Mouse (Mus musculus): Measurements from ENCODE around the gene Atl3. TPM values are rescaled to one million over a fixed set of nuclear protein-coding genes. Genes with fewer than 3 reads are reported as not detected.

Gene Atl3
- polyA plus RNA-seq, 1 experiment from 2014 or later: 9.2 TPM

GRCm38 (mm10) chr19:7551550-7552300 is 57.9 kb downstream of the Atl3 start:
- Histone ChIP-seq H3K27ac (ENCODE audit: low read length) (peak overlapping the region; percentile 30), H3K36me3 (ENCODE audit: control insufficient read depth, insufficient read depth) (no peaks in the 10 kb centered on the region), H3K4me1 (ENCODE audit: control insufficient read depth, insufficient read depth, low read length) (peaks cover 14% of the 10 kb centered on the region), H3K4me3 (ENCODE audit: low read length) (no peak overlapping the region), H3K9me3 (replicated peaks; ENCODE audit: control insufficient read depth, low read length) (no peaks in the 10 kb centered on the region), H3K4me2 (ENCODE audit: low read depth, low read length) (no peak overlapping the region), H3K9ac (ENCODE audit: low read length) (no peak overlapping the region), H3K27me3 (ENCODE audit: control insufficient read depth, insufficient read depth, low read length) (no peaks in the 10 kb centered on the region)
- WGBS: 37% methylated on average over 4 of the region's 4 CpGs
- peak; percentile 68; the same call in 1 of the 2 replicates for ATAC-seq (replicated peaks; ENCODE audit: extremely low read depth, insufficient read depth, low FRiP score)

DNA sequence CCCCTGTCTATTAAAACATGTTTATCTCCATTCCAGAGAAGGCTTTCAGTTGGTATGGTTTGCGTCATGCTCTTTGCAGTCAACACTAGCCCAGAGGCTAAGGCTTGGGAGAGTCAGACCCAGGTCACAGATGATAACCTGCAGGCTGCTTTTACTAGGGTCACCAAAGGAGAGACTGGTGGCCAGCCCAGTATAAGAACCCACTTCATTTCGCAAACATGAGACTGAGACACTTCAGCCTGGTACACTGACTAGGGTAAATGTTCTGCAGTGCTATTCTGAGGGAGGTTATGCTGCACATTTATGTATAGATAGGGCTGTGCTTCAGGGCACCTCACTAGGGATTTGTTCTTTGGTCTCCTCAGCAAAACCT is 58.4 kb downstream of the Atl3 start:
- ATAC-seq (replicated peaks; ENCODE audit: extremely low read depth, insufficient read depth, low FRiP score): peak; percentile 15; the same call in 1 of the 2 replicates
- H3K27me3 ChIP-seq (ENCODE audit: control insufficient read depth, insufficient read depth, low read length): no peaks in the 10 kb centered on the region
- no peak overlapping the region for H3K9ac ChIP-seq (ENCODE audit: low read length)
- no peaks in the 10 kb centered on the region for H3K36me3 ChIP-seq (ENCODE audit: control insufficient read depth, insufficient read depth)
- H3K4me1 ChIP-seq (ENCODE audit: control insufficient read depth, insufficient read depth, low read length): peaks cover 14% of the 10 kb centered on the region
- peak overlapping the region; percentile 30 for H3K27ac ChIP-seq (ENCODE audit: low read length)
- no peaks in the 10 kb centered on the region for H3K9me3 ChIP-seq (replicated peaks; ENCODE audit: control insufficient read depth, low read length)
- 23% methylated on average over 2 of the region's 2 CpGs for WGBS
- no peak overlapping the region for H3K4me2 ChIP-seq (ENCODE audit: low read depth, low read length)
- H3K4me3 ChIP-seq (ENCODE audit: low read length): no peak overlapping the region

GRCm38 (mm10) chr19:7553441-7553840 is 59.6 kb downstream of the Atl3 start:
- H3K9me3 ChIP-seq (replicated peaks; ENCODE audit: control insufficient read depth, low read length): no peaks in the 10 kb centered on the region
- H3K36me3 ChIP-seq (ENCODE audit: control insufficient read depth, insufficient read depth): no peaks in the 10 kb centered on the region
- no peak overlapping the region for H3K27ac ChIP-seq (ENCODE audit: low read length)
- ATAC-seq (replicated peaks; ENCODE audit: extremely low read depth, insufficient read depth, low FRiP score): no peak
- H3K27me3 ChIP-seq (ENCODE audit: control insufficient read depth, insufficient read depth, low read length): no peaks in the 10 kb centered on the region
- H3K4me2 ChIP-seq (ENCODE audit: low read depth, low read length): no peak overlapping the region
- peaks cover 14% of the 10 kb centered on the region for H3K4me1 ChIP-seq (ENCODE audit: control insufficient read depth, insufficient read depth, low read length)
- no peak overlapping the region for H3K4me3 ChIP-seq (ENCODE audit: low read length)
- H3K9ac ChIP-seq (ENCODE audit: low read length): no peak overlapping the region

DNA sequence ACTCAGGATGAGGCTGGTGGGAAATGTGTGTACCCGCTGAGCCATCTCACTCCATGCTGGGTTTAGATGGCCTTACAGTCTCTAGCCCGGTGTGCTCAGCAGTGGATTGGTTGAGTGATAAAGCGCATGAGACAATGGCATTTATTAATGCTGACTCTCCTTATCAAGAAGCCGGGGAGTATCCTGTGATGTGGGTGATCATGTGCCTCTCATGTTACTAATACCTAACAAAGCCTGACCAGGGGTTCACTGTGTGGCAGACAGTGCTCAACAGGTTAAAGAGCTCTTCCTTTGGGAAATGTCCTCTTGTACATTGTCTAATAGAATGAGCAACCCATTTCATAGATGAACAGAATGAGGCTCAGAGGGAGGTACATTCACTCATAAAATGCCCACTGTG is 61.0 kb downstream of the Atl3 start:
- H3K27ac ChIP-seq (ENCODE audit: low read length): no peak overlapping the region
- no peaks in the 10 kb centered on the region for H3K9me3 ChIP-seq (replicated peaks; ENCODE audit: control insufficient read depth, low read length)
- WGBS: 73% methylated on average over 4 of the region's 4 CpGs
- peaks cover 17% of the 10 kb centered on the region for H3K4me1 ChIP-seq (ENCODE audit: control insufficient read depth, insufficient read depth, low read length)
- no peak overlapping the region for H3K4me3 ChIP-seq (ENCODE audit: low read length)
- H3K4me2 ChIP-seq (ENCODE audit: low read depth, low read length): no peak overlapping the region
- H3K27me3 ChIP-seq (ENCODE audit: control insufficient read depth, insufficient read depth, low read length): no peaks in the 10 kb centered on the region
- no peaks in the 10 kb centered on the region for H3K36me3 ChIP-seq (ENCODE audit: control insufficient read depth, insufficient read depth)
- no peak for ATAC-seq (replicated peaks; ENCODE audit: extremely low read depth, insufficient read depth, low FRiP score)
- no peak overlapping the region for H3K9ac ChIP-seq (ENCODE audit: low read length)

GRCm38 (mm10) chr19:7556641-7557040 is 62.8 kb downstream of the Atl3 start:
- Histone ChIP-seq H3K27ac (ENCODE audit: low read length) (no peak overlapping the region), H3K4me1 (ENCODE audit: control insufficient read depth, insufficient read depth, low read length) (peaks cover 15% of the 10 kb centered on the region), H3K9me3 (replicated peaks; ENCODE audit: control insufficient read depth, low read length) (no peaks in the 10 kb centered on the region), H3K36me3 (ENCODE audit: control insufficient read depth, insufficient read depth) (no peaks in the 10 kb centered on the region), H3K4me2 (ENCODE audit: low read depth, low read length) (no peak overlapping the region), H3K9ac (ENCODE audit: low read length) (no peak overlapping the region), H3K27me3 (ENCODE audit: control insufficient read depth, insufficient read depth, low read length) (no peaks in the 10 kb centered on the region), H3K4me3 (ENCODE audit: low read length) (no peak overlapping the region)
- WGBS: 89% methylated on average over 1 of the region's 1 CpGs
- ATAC-seq (replicated peaks; ENCODE audit: extremely low read depth, insufficient read depth, low FRiP score): no peak

DNA sequence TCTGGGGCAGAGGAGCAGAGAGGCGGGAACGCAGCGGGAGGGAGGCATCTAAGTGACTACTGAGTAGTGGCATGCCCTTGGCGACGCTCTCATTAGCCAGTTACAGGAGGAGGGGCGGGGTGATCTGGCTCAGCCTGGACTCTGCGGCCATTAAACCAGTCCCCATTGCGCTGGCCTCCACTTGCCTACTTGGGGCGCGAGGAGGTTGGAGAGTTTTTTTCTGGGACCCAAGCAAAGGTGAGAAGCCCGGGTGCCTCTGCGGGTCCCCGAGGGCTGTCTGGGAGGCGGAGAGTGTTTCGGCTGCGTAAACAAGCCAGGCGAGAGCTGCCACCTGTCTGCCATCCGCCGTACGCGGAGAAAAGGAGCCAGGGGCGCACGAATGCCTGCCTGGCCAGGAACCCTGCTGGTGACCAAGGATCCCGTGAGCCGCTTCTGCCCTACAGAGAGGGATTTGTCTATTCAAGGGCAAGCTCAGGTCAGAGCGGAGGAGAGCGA is 63.5 kb downstream of the Atl3 start, which contains the start of gene Pla2g16:
Pla2g16 (plus strand) TSS at position 132 of the 495 bp plus-strand sequence.
- ATAC-seq (replicated peaks; ENCODE audit: extremely low read depth, insufficient read depth, low FRiP score): peak; percentile 93
- peak within 1 kb of the TSS; percentile 73 for H3K9ac ChIP-seq (ENCODE audit: low read length)
- peak within 1 kb of the TSS; percentile 81 for H3K27ac ChIP-seq (ENCODE audit: low read length)
- H3K4me2 ChIP-seq (ENCODE audit: low read depth, low read length): peak within 1 kb of the TSS; percentile 67
- H3K4me3 ChIP-seq (ENCODE audit: low read length): peak within 1 kb of the TSS; percentile 67
- H3K9me3 ChIP-seq (replicated peaks; ENCODE audit: control insufficient read depth, low read length): no peaks in the 10 kb centered on the region
- no peaks in the 10 kb centered on the region for H3K27me3 ChIP-seq (ENCODE audit: control insufficient read depth, insufficient read depth, low read length)
- WGBS: under 1% methylated on average over 27 of the region's 27 CpGs
- H3K4me1 ChIP-seq (ENCODE audit: control insufficient read depth, insufficient read depth, low read length): peaks cover 10% of the 10 kb centered on the region
- no peaks in the 10 kb centered on the region for H3K36me3 ChIP-seq (ENCODE audit: control insufficient read depth, insufficient read depth)

DNA sequence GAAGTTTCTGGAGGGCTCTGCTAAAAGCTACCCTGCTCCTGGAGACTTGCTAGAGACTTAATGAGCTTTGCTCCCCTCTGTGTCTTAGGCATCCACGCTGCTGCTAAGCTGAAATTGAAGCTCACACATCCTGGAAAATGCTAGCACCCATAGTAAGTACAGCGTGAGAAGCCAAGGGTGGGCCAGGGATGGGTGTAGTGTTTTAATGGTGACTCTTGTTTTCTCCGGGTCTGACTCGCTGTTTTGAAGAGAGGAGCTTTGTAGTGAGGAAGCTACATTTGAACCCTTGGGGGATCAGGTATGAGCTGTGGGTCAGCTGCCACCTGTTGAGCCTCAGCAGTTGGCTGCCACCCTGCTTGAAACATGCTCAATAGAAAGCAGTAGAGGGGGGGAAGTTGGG is 64.0 kb downstream of the Atl3 start:
- 4% methylated on average over 4 of the region's 4 CpGs for WGBS
- Histone ChIP-seq H3K4me1 (ENCODE audit: control insufficient read depth, insufficient read depth, low read length) (peaks cover 5% of the 10 kb centered on the region; the same call in 1 of the 2 replicates), H3K36me3 (ENCODE audit: control insufficient read depth, insufficient read depth) (no peaks in the 10 kb centered on the region), H3K4me2 (ENCODE audit: low read depth, low read length) (peak overlapping the region; percentile 67), H3K9ac (ENCODE audit: low read length) (peak overlapping the region; percentile 73), H3K9me3 (replicated peaks; ENCODE audit: control insufficient read depth, low read length) (no peaks in the 10 kb centered on the region), H3K27me3 (ENCODE audit: control insufficient read depth, insufficient read depth, low read length) (no peaks in the 10 kb centered on the region), H3K4me3 (ENCODE audit: low read length) (peak overlapping the region; percentile 67), H3K27ac (ENCODE audit: low read length) (peak overlapping the region; percentile 81)
- no peak; the same call in 1 of the 2 replicates for ATAC-seq (replicated peaks; ENCODE audit: extremely low read depth, insufficient read depth, low FRiP score)

- Histone ChIP-seq H3K27me3 (ENCODE audit: control insufficient read depth, insufficient read depth, low read length) (no peaks in the 10 kb centered on the region), H3K9me3 (replicated peaks; ENCODE audit: control insufficient read depth, low read length) (no peaks in the 10 kb centered on the region), H3K27ac (ENCODE audit: low read length) (no peak overlapping the region), H3K4me3 (ENCODE audit: low read length) (peak overlapping the region; percentile 67), H3K4me1 (ENCODE audit: control insufficient read depth, insufficient read depth, low read length) (peaks cover 3% of the 10 kb centered on the region; the same call in 1 of the 2 replicates), H3K36me3 (ENCODE audit: control insufficient read depth, insufficient read depth) (no peaks in the 10 kb centered on the region), H3K9ac (ENCODE audit: low read length) (peak overlapping the region; percentile 73), H3K4me2 (ENCODE audit: low read depth, low read length) (peak overlapping the region; percentile 67)
- 66% methylated on average over 4 of the region's 4 CpGs for WGBS
- no peak for ATAC-seq (replicated peaks; ENCODE audit: extremely low read depth, insufficient read depth, low FRiP score)
These were observed 64.8 kb downstream of the Atl3 start for GRCm38 (mm10) chr19:7558675-7559074.

DNA sequence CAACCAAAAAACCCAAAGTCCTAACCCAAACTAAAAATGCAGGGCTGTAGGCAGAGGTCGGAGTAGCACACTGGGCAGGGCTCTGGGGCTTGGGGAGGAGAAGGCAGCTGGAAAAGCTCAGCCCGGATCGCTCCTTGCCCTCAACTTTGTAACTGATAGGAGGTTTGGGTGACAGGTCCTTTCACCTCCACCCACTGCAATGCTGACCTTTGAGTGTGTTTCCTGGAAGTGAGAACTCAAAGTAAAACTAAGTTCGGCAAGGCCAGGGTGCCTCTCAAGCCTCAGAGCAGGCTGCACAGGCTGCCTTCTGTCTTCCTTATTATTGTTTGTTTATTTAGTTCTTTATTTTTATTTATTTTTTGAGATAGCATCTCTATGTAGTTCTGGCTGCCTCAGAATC is 66.1 kb downstream of the Atl3 start:
- no peak for ATAC-seq (replicated peaks; ENCODE audit: extremely low read depth, insufficient read depth, low FRiP score)
- WGBS: 48% methylated on average over 4 of the region's 4 CpGs
- H3K9me3 ChIP-seq (replicated peaks; ENCODE audit: control insufficient read depth, low read length): no peaks in the 10 kb centered on the region
- H3K27ac ChIP-seq (ENCODE audit: low read length): no peak overlapping the region
- H3K9ac ChIP-seq (ENCODE audit: low read length): no peak overlapping the region
- no peak overlapping the region for H3K4me3 ChIP-seq (ENCODE audit: low read length)
- no peak overlapping the region for H3K4me2 ChIP-seq (ENCODE audit: low read depth, low read length)
- no peaks in the 10 kb centered on the region for H3K27me3 ChIP-seq (ENCODE audit: control insufficient read depth, insufficient read depth, low read length)
- H3K36me3 ChIP-seq (ENCODE audit: control insufficient read depth, insufficient read depth): no peaks in the 10 kb centered on the region
- H3K4me1 ChIP-seq (ENCODE audit: control insufficient read depth, insufficient read depth, low read length): peaks cover 3% of the 10 kb centered on the region; the same call in 1 of the 2 replicates

Measured in heart, embryonic 16.5 days (tissue).